Mouse (Mus musculus): ENCODE measurements around the gene Retnlg.

GRCm38 (mm10) chr16:48826474-48826873, 45.9 kb upstream of the Retnlg start:
- no peak for TF ChIP-seq CTCF (IDR thresholded peaks at IDR 0.05; ENCODE audit: low read depth)
- no peak for TF ChIP-seq EP300 (IDR thresholded peaks at IDR 0.05; ENCODE audit: low read depth)
